ENCODE assay signal across 17 mouse cellular contexts in genomic region chr4:31831469-31831868, GRCm38 (mm10).
"Had no signal": no experiment of that assay in that cellular context is flagged by ENCODE, and none has a peak within 500 bp of the region (broad histone marks: within the 10 kb centered on the region; RNA-seq: fewer than 3 reads in every experiment).

No protein-coding gene starts in this region.

- H3K9me3 ChIP-seq: liver, embryonic 15.5 days; lung, embryonic 15.5 days; neural tube, embryonic 12.5 days; stomach, embryonic 15.5 days had no signal

- H3K27me3 ChIP-seq: liver, embryonic 15.5 days; lung, embryonic 15.5 days; megakaryocyte, embryonic 14.5 days; neural tube, embryonic 12.5 days; stomach, embryonic 15.5 days had no signal

- H3K9ac ChIP-seq: liver, embryonic 15.5 days; liver, postnatal 0 days; lung, embryonic 15.5 days; neural tube, embryonic 12.5 days; stomach, embryonic 15.5 days had no signal

- H3K4me3 ChIP-seq: liver, embryonic 15.5 days; lung, embryonic 15.5 days; megakaryocyte, embryonic 14.5 days; neural tube, embryonic 12.5 days; stomach, embryonic 15.5 days had no signal

- H3K36me3 ChIP-seq: liver, embryonic 15.5 days; lung, embryonic 15.5 days; neural tube, embryonic 12.5 days; stomach, embryonic 15.5 days had no signal

- H3K4me1 ChIP-seq: liver, embryonic 15.5 days; megakaryocyte, embryonic 14.5 days; stomach, embryonic 15.5 days had no signal

- H3K27ac ChIP-seq: liver, embryonic 15.5 days; lung, embryonic 15.5 days; macrophage; neural tube, embryonic 12.5 days; stomach, embryonic 15.5 days; stomach, postnatal 0 days had no signal

- DNase-seq: liver, postnatal 0 days; lung, adult 2 months; lung, postnatal 14 days; lung, postnatal 36 days; right cerebral cortex, postnatal 14 days; thymus, adult 2 months; thymus, postnatal 25 days; thymus, postnatal 4 days had no signal

- H3K4me2 ChIP-seq: liver, embryonic 15.5 days; lung, embryonic 15.5 days; neural tube, embryonic 12.5 days; stomach, embryonic 15.5 days had no signal

- ATAC-seq: liver, postnatal 0 days; lung, postnatal 0 days; midbrain, embryonic 16.5 days had no signal
